Mouse (Mus musculus) midbrain, postnatal 0 days (tissue): ENCODE measurements at regions not wholly inside any gene's neighbourhood (a gene's known extent, or its start where the extent isn't known, plus 50 kb on each side); places are given as distances from the start of the nearest gene placed in this dataset.
A peak's percentile ranks its signal among the peaks of the same experiment; 100 is the strongest.

Experiments used
- ATAC-seq: fragments of 200-750 bp; cut with Nextera tagmentation; 2 replicates; pipeline ENCODE4 v1.8.0; 2017; ENCODE audit warnings: moderate number of reproducible peaks, mild to moderate bottlenecking, moderate TSS enrichment, moderate library complexity; ENCODE audit not compliant: low FRiP score
- DNase-seq: peaks from one replicate; pipeline ENCODE4 v3.0.0-alpha.2; 2015; ENCODE audit warnings: low spot score
- H3K27ac ChIP-seq: fragments of 300-500 bp; sonication (generic); 2 replicates; pipeline ENCODE4 v1.5.1; 2014; ENCODE audit warnings: low read depth, mild to moderate bottlenecking, low read length, mixed read lengths
- H3K27me3 ChIP-seq: fragments of 300-500 bp; sonication (generic); 2 replicates; pipeline ENCODE4 v1.6.1; 2014; ENCODE audit warnings: low read length, control low read depth, mixed read lengths; ENCODE audit not compliant: insufficient read depth
- H3K36me3 ChIP-seq: fragments of 300-500 bp; sonication (generic); 2 replicates; pipeline ENCODE4 v1.6.1; 2014; ENCODE audit warnings: low read length, control low read depth, mixed read lengths; ENCODE audit not compliant: insufficient read depth
- H3K4me1 ChIP-seq: fragments of 300-500 bp; sonication (generic); 2 replicates; pipeline ENCODE4 v1.6.1; 2014; ENCODE audit warnings: mild to moderate bottlenecking, control low read depth, antibody characterized with exemption, low read length, mixed read lengths; ENCODE audit not compliant: insufficient read depth
- H3K4me2 ChIP-seq: fragments of 300-500 bp; sonication (generic); 2 replicates; pipeline ENCODE4 v1.6.1; 2014; ENCODE audit warnings: low read depth, mild to moderate bottlenecking, low read length, mixed read lengths; ENCODE audit not compliant: poor library complexity, severe bottlenecking
- H3K4me3 ChIP-seq: fragments of 300-500 bp; sonication (generic); 2 replicates; pipeline ENCODE4 v1.5.1; 2014; ENCODE audit warnings: low read depth, mild to moderate bottlenecking, low read length, moderate library complexity
- H3K9ac ChIP-seq: fragments of 300-500 bp; sonication (generic); replicated peaks from 2 replicates; pipeline ENCODE4 v1.6.1; 2014; ENCODE audit warnings: mild to moderate bottlenecking, low read length, moderate library complexity, mixed read lengths; ENCODE audit not compliant: poor library complexity, severe bottlenecking
- H3K9me3 ChIP-seq: fragments of 300-500 bp; sonication (generic); 2 replicates; pipeline ENCODE4 v1.6.1; 2016; ENCODE audit warnings: low read length, control low read depth
- CTCF ChIP-seq: IDR thresholded peaks from 2 replicates; pipeline ENCODE4 v1.5.1; 2016; ENCODE audit warnings: antibody characterized with exemption, mild to moderate bottlenecking
- WGBS: fragments of 180-500 bp; shearing (Covaris S2); extraction: QIAGEN DNeasy Blood & Tissue Kit; methylation state at CpG from one replicate; pipeline ENCODE4 v1.1.7; 2014; 5-methylcytosine and 5-hydroxymethylcytosine counted together

- Histone ChIP-seq H3K27me3 (no peaks in the 10 kb centered on the region), H3K36me3 (no peaks in the 10 kb centered on the region), H3K27ac (no peak overlapping the region), H3K9ac (no peak overlapping the region), H3K9me3 (no peaks in the 10 kb centered on the region), H3K4me1 (no peaks in the 10 kb centered on the region), H3K4me3 (no peak overlapping the region), H3K4me2 (no peak overlapping the region)
- ATAC-seq (no peak), DNase-seq (no peak)
- no peak for TF ChIP-seq CTCF
- 73% methylated on average over 1 of the region's 1 CpGs for WGBS
These were observed 91.3 kb upstream of the Hddc2 start for GRCm38 (mm10) chr10:31221902-31222301.

DNA sequence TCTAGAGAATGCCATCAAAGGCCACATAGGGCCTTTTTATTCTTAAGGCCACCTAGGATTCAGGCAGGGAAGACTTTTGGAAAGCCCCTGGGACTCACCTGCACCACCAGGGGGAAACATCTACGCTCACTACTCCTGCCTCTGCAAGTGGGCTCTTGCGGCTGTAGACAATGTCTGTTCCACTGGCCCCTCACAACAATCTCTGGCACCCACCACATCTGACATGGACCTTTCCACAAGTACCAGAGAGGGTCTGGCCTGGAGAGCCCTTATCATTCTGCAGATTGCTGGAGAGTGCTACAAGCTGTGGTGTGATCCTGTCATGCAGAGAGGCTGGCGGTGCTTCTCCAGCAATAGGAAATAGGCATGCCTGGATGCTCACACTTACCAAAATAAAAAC, 84.1 kb upstream of the Hddc2 start:
- Histone ChIP-seq H3K9ac (no peak overlapping the region), H3K4me3 (no peak overlapping the region), H3K4me1 (no peaks in the 10 kb centered on the region), H3K9me3 (no peaks in the 10 kb centered on the region), H3K27me3 (no peaks in the 10 kb centered on the region), H3K36me3 (no peaks in the 10 kb centered on the region), H3K27ac (no peak overlapping the region), H3K4me2 (no peak overlapping the region)
- WGBS, result 89% methylated on average over 3 of the region's 3 CpGs
- no peak for DNase-seq
- no peak for ATAC-seq
- TF ChIP-seq CTCF, result no peak

- Histone ChIP-seq H3K27me3 (no peaks in the 10 kb centered on the region), H3K27ac (no peak overlapping the region), H3K9ac (no peak overlapping the region), H3K4me2 (no peak overlapping the region), H3K4me3 (no peak overlapping the region), H3K9me3 (no peaks in the 10 kb centered on the region), H3K4me1 (no peaks in the 10 kb centered on the region), H3K36me3 (no peaks in the 10 kb centered on the region)
- TF ChIP-seq CTCF, result no peak
- WGBS, result 70% methylated on average over 3 of the region's 3 CpGs
- ATAC-seq, result no peak
- no peak for DNase-seq
These were observed 70.7 kb upstream of the Hddc2 start for GRCm38 (mm10) chr10:31242442-31242966.

DNA sequence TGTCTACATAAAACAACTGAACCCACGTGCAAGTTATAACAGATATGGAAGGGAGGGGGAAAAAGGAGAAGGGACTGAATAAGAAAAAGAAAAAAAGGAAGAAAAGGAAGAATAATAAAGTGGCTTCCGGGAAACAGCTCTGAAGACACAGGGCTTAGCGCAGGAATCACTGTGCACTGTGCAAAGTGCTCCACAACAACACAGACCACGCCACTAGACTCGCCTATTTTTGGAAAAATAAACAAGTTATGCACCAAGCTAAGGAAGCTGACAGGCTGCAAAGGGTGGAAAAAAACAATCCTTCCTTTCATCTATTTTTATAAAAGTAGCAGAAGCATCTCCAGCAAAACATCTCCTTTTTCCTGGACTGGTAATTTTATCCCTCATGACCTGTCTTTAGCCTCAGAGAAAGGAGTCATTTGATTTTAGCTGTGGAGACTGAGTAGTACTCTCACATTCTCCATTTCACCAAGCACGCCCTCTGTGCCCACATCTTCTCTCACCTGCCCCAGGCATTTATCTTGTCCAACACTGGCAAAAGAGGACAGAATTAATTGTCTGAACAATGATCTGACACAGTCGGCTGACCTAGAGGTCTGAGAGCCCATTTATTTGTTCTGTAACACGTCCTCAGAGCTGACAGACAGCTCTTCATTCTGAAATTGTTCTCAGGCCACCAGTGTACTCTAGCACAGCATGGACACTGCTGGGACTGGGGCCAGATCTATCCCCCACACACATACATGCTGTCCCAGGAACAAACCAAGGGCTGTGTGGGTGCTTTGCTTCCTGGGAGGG, 60.4 kb upstream of the Hddc2 start:
- ATAC-seq, result no peak
- no peak for TF ChIP-seq CTCF
- H3K27me3 ChIP-seq, result no peaks in the 10 kb centered on the region

DNA sequence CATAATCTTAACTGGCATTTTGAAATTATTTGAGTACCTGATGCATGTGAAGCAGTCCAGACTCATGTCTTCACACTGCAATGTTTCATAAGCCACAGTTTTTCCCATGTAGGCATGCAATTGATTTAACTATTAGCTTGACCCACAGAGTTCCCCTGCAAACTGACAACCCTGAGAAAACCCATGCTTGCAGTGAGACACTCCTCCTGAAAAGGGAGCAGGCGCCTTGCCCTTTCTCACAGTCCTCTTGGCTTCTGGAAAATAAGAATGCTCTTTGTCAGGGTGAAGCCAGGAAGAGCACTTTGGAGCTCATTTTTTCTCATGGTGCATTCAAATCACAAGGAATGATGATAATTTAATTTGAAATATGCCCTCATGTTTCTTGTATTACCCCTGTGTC, 56.2 kb upstream of the Hddc2 start:
- Histone ChIP-seq H3K4me2 (no peak overlapping the region), H3K4me3 (no peak overlapping the region), H3K9me3 (no peaks in the 10 kb centered on the region), H3K9ac (no peak overlapping the region), H3K27me3 (no peaks in the 10 kb centered on the region), H3K27ac (no peak overlapping the region), H3K4me1 (no peaks in the 10 kb centered on the region), H3K36me3 (no peaks in the 10 kb centered on the region)
- DNase-seq (no peak), ATAC-seq (no peak)
- WGBS, result 81% methylated on average over 1 of the region's 1 CpGs
- TF ChIP-seq CTCF, result no peak

More for the DNA sequence above, 60.4 kb upstream of the Hddc2 start:
- peak; percentile 12 for DNase-seq
- no peaks in the 10 kb centered on the region for H3K4me1 ChIP-seq
- no peaks in the 10 kb centered on the region for H3K36me3 ChIP-seq
- H3K4me3 ChIP-seq, result no peak overlapping the region
- no peak overlapping the region for H3K9ac ChIP-seq
- no peak overlapping the region for H3K27ac ChIP-seq
- no peaks in the 10 kb centered on the region for H3K9me3 ChIP-seq
- H3K4me2 ChIP-seq, result no peak overlapping the region
- WGBS, result 59% methylated on average over 8 of the region's 8 CpGs

DNA sequence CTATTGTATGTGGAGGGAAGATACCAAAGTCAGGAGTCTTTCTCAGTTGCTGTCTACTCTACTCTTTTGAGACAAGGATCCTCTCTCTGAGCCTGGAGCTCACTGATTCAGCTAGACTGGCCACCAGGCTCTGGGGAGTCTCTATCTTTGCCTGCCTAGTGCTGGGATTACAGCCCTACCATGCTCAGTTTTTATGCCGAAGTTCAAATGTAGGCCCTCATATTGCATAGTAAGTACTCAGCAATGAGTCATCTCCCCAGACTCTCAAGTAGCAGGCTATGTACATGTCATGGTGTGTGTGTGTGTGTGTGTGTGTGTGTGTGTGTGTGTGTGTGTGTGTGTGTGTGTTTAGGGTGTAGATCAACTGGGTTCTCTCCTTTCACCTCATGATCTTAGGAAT, 55.6 kb upstream of the Hddc2 start:
- H3K4me1 ChIP-seq, result no peaks in the 10 kb centered on the region
- H3K27ac ChIP-seq, result no peak overlapping the region
- no peak for TF ChIP-seq CTCF
- H3K9me3 ChIP-seq, result no peaks in the 10 kb centered on the region
- H3K9ac ChIP-seq, result no peak overlapping the region
- DNase-seq (no peak), ATAC-seq (no peak)
- no peaks in the 10 kb centered on the region for H3K27me3 ChIP-seq
- H3K4me3 ChIP-seq, result no peak overlapping the region
- no peaks in the 10 kb centered on the region for H3K36me3 ChIP-seq
- H3K4me2 ChIP-seq, result no peak overlapping the region
- WGBS, result 100% methylated on average over 1 of the region's 1 CpGs
